Mouse (Mus musculus) hindbrain, embryonic 10.5 days (tissue): Measurements from ENCODE around the gene Vmn1r35. TPM values are rescaled to one million over a fixed set of nuclear protein-coding genes. Genes with fewer than 3 reads are reported as not detected.
"Not testable (repeated sequence)": the region's sequence is repeated elsewhere in the genome, so short reads cannot be mapped to it uniquely, and the experiment has no call there.

ENCODE experiments used
- DNase-seq: peaks from one replicate; pipeline ENCODE4 v3.0.0-alpha.2; 2017; ENCODE audit warnings: low spot score
- H3K27ac ChIP-seq: fragments of 300-500 bp; sonication (generic); 2 replicates; pipeline ENCODE4 v1.5.1; 2016; ENCODE audit warnings: mild to moderate bottlenecking, moderate library complexity
- H3K27me3 ChIP-seq: fragments of 300-500 bp; sonication (generic); 2 replicates; pipeline ENCODE4 v1.6.1; 2016; ENCODE audit warnings: mild to moderate bottlenecking; ENCODE audit not compliant: poor library complexity, insufficient read depth, severe bottlenecking
- H3K36me3 ChIP-seq: fragments of 300-500 bp; sonication (generic); 2 replicates; pipeline ENCODE4 v1.6.1; 2016; ENCODE audit warnings: mild to moderate bottlenecking, moderate library complexity
- H3K4me1 ChIP-seq: fragments of 300-500 bp; sonication (generic); replicated peaks from 2 replicates; pipeline ENCODE4 v1.6.1; 2016; ENCODE audit warnings: mild to moderate bottlenecking
- H3K4me3 ChIP-seq: fragments of 300-500 bp; sonication (generic); 2 replicates; pipeline ENCODE4 v1.5.1; 2016; ENCODE audit warnings: mild to moderate bottlenecking, moderate library complexity
- H3K9me3 ChIP-seq: fragments of 300-500 bp; sonication (generic); 2 replicates; pipeline ENCODE4 v1.6.1; 2016; ENCODE audit warnings: mild to moderate bottlenecking, moderate library complexity
- WGBS: fragments of 180-500 bp; shearing (Covaris S2); methylation state at CpG from one replicate; pipeline ENCODE4 v1.1.7; 2016; 5-methylcytosine and 5-hydroxymethylcytosine counted together
- polyA plus RNA-seq: library from polyadenylated mRNA; unstranded; fragments of >200 nt; fragmentation: Nextera tagmentation; extraction: Ambion mirVana; gene quantifications from 2 replicates; pipeline ENCODE4 v1.2.1, GENCODE M21; 2016

Gene Vmn1r35
- polyA plus RNA-seq, result not detected in 2 replicates

DNA sequence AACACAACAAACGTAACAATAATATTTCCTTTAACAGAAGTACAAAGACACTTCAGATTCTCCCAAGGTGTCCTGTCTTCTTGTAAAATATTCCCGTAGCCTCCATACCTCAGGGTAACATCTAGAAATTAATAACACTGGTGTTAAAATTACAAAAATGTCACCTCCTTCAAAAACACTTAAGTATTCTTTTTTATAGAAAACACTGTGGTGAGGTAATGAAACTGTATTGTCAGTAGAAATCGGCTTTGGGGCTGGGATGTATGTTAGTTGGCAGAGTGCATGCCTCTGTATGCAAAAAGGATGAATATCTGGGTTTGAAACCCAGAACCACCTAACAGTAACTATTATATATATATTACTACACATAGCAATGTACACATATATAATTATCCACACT, at the start of gene Vmn1r35:
TSS of gene Vmn1r35 (minus strand) at position 101 of the 400 bp plus-strand sequence.
- H3K4me1 ChIP-seq, result no peaks in the 10 kb centered on the region
- no peaks in the 10 kb centered on the region for H3K36me3 ChIP-seq
- WGBS, result 89% methylated on average over 3 of the region's 3 CpGs
- H3K4me3 ChIP-seq, result no peak within 1 kb of the TSS
- DNase-seq, result no peak
- H3K27ac ChIP-seq, result no peak within 1 kb of the TSS
- no peaks in the 10 kb centered on the region for H3K9me3 ChIP-seq
- no peaks in the 10 kb centered on the region for H3K27me3 ChIP-seq

DNA sequence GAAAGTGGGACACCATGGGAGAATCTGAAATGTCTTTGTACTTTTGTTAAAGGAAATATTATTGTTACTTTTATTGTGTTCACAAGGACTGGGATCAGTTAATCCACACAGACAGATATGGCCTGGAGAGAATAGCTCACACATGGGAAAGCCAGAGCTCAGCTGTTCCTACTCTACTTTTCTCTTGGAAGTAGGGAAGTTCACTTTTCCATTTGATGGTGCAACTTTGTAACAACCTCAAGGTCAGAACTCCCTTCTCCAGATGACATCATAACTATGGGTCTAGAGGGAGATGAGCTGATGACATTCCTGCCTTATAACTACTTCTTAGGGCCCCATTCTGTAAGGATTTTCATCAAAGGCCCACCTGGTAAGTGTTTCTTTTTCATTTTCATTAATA, 43.4 kb upstream of the Vmn1r35 start, which contains the start of gene Vmn1r37:
TSS of gene Vmn1r37 (plus strand) at position 301 of the 400 bp plus-strand sequence.
- not testable (repeated sequence) for H3K9me3 ChIP-seq, DNase-seq, H3K27ac ChIP-seq, H3K27me3 ChIP-seq, H3K4me1 ChIP-seq, H3K4me3 ChIP-seq, H3K36me3 ChIP-seq

DNA sequence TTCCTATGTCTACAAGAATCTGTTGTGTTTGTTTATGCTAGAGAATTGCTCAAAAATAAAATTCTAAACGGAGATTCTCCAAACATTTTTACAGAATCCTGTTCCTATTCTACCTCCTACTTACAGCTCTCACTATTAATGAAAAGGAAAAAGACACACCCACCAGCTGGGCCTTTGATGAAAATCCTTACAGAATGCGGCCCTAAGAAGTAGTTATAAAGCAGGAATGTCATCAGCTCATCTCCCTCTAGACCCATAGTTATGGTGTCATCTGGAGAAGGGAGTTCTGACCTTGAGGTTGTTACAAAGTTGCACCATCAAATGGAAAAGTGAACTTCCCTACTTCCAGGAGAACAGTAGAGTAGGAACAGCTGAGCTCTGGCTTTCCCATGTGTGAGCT, 33.4 kb upstream of the Vmn1r35 start, which contains the start of gene Vmn1r36:
TSS of gene Vmn1r36 (minus strand) at position 101 of the 400 bp plus-strand sequence.
- H3K4me3 ChIP-seq, H3K27ac ChIP-seq, DNase-seq, H3K9me3 ChIP-seq, H3K27me3 ChIP-seq, H3K4me1 ChIP-seq, H3K36me3 ChIP-seq: not testable (repeated sequence)
- 70% methylated on average over 2 of the region's 2 CpGs for WGBS

- no peaks in the 10 kb centered on the region for H3K4me1 ChIP-seq
Measured at GRCm38 (mm10) chr6:66713854-66714253, 28.1 kb upstream of the Vmn1r35 start.

DNA sequence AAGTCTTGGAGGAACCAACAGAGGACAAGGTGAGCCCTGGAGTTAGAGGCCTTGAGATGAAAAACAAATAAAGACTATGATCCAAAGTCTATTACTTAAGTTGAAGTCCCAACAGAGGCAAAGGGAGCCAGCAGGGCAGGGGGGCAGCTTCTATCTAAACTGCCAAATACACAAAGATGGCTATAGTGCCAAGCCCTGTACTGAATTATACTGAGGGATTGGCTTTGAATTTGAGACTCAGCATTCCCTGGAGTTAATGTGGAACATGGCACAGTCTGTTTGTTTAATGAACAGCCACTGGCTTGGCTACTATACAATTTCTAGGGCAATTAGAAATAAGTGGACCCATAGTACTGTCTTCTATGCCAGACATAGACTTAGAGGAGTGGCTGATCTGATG, 23.2 kb upstream of the Vmn1r35 start:
- Histone ChIP-seq H3K4me3 (no peak overlapping the region), H3K36me3 (no peaks in the 10 kb centered on the region), H3K9me3 (no peaks in the 10 kb centered on the region), H3K27ac (no peak overlapping the region), H3K4me1 (no peaks in the 10 kb centered on the region), H3K27me3 (no peaks in the 10 kb centered on the region)
- DNase-seq, result no peak

More at GRCm38 (mm10) chr6:66713854-66714253, 28.1 kb upstream of the Vmn1r35 start:
- no peak for DNase-seq
- Histone ChIP-seq H3K4me3 (no peak overlapping the region), H3K27me3 (no peaks in the 10 kb centered on the region), H3K36me3 (no peaks in the 10 kb centered on the region), H3K27ac (no peak overlapping the region), H3K9me3 (no peaks in the 10 kb centered on the region)
- 79% methylated on average over 3 of the region's 3 CpGs for WGBS

GRCm38 (mm10) chr6:66643779-66644178, 41.9 kb downstream of the Vmn1r35 start, which contains the start of gene Vmn1r34:
Gene Vmn1r34 (minus strand): TSS chr6:66643879.
- no peak within 1 kb of the TSS for H3K27ac ChIP-seq
- H3K4me3 ChIP-seq, result no peak within 1 kb of the TSS
- 90% methylated on average over 1 of the region's 1 CpGs for WGBS
- H3K4me1 ChIP-seq, result no peaks in the 10 kb centered on the region
- H3K27me3 ChIP-seq, result no peaks in the 10 kb centered on the region
- DNase-seq, result no peak
- no peaks in the 10 kb centered on the region for H3K9me3 ChIP-seq
- H3K36me3 ChIP-seq, result no peaks in the 10 kb centered on the region

Other genes with a start within 250 kb of the Vmn1r35 start
- gene Mad2l1, start 150.5 kb downstream of the Vmn1r35 start, polyA plus RNA-seq, result 118 and 159 TPM in 2 replicates
- gene Vmn1r32, start 125.8 kb downstream of the Vmn1r35 start, polyA plus RNA-seq, result 0.08 and 0.14 TPM in 2 replicates
- not detected in 2 replicates for gene Vmn1r33, start 67.6 kb downstream of the Vmn1r35 start, polyA plus RNA-seq
- not detected in 2 replicates for gene Vmn1r34, start 42.0 kb downstream of the Vmn1r35 start, polyA plus RNA-seq
- gene Vmn1r36, start 33.3 kb upstream of the Vmn1r35 start, polyA plus RNA-seq, result not detected in 2 replicates
- gene Vmn1r37, start 43.5 kb upstream of the Vmn1r35 start, polyA plus RNA-seq, result not detected in 2 replicates
- not detected in 2 replicates for gene Vmn1r38, start 96.7 kb upstream of the Vmn1r35 start, polyA plus RNA-seq
- gene Vmn1r39, start 124.7 kb upstream of the Vmn1r35 start, polyA plus RNA-seq, result not detected in 2 replicates
- 46.8 and 55.8 TPM in 2 replicates for gene Gng12, start 210.5 kb upstream of the Vmn1r35 start, polyA plus RNA-seq